Mouse (Mus musculus): ENCODE data around the gene Smg6.

DNA sequence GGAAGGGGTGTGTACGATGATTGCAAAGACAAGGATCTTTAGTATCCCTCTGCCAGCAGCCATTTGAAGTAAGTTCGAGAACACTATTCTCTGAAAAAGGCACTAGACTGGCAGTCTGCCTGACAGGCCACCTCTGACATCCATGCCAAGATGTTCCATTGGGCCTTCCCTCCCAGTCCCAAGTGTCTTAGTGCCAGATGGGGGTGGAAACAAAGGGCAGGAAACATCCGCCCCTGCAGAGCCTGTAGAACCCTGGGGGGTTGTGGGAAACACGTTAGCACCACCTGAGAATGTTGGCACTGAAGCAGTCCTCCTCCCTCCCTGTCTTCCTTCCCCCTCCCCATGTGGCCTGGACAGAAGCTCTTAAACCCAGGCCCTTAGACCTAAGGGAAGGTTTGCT is 231.4 kb downstream of the Smg6 start:
- TF ChIP-seq CTCF (conservative IDR thresholded peaks at IDR 0.05; ENCODE audit: low read length) (no peak), NANOG (IDR thresholded peaks at IDR 0.05; ENCODE audit: borderline replicate concordance, low read length) (no peak)

All from E14TG2a.4 (cell line).